Mouse (Mus musculus): ENCODE data around the gene Olfr229. TPM values are rescaled to one million over a fixed set of nuclear protein-coding genes. Genes with fewer than 3 reads are reported as not detected.
"Not testable (repeated sequence)": the region's sequence is repeated elsewhere in the genome, so short reads cannot be mapped to it uniquely, and the experiment has no call there.

Olfr229 gene
- polyA plus RNA-seq, 1 experiment from 2014 or later: not detected

GRCm38 (mm10) chr9:39937201-39937600 is 30.1 kb downstream of the Olfr229 start, which contains the start of gene Olfr974:
Gene Olfr974, plus strand, starts transcription at chr9:39937501.
- Histone ChIP-seq H3K27me3 (ENCODE audit: control insufficient read depth, insufficient read depth, low read length) (no peaks in the 10 kb centered on the region), H3K4me3 (ENCODE audit: low read depth, low read length) (no peak within 1 kb of the TSS), H3K4me2 (replicated peaks; ENCODE audit: low read depth, low read length) (no peak within 1 kb of the TSS), H3K36me3 (ENCODE audit: control insufficient read depth, insufficient read depth, low read length) (no peaks in the 10 kb centered on the region), H3K4me1 (replicated peaks; ENCODE audit: control insufficient read depth, insufficient read depth, low read length) (no peaks in the 10 kb centered on the region), H3K9me3 (ENCODE audit: control insufficient read depth, low read length) (no peaks in the 10 kb centered on the region), H3K27ac (ENCODE audit: low read depth, low read length) (no peak within 1 kb of the TSS), H3K9ac (ENCODE audit: low read depth, low read length) (no peak within 1 kb of the TSS)
- 70% methylated on average over 1 of the region's 1 CpGs for WGBS
- no peak for DNase-seq (ENCODE audit: low spot score)
- ATAC-seq (ENCODE audit: low FRiP score): no peak

DNA sequence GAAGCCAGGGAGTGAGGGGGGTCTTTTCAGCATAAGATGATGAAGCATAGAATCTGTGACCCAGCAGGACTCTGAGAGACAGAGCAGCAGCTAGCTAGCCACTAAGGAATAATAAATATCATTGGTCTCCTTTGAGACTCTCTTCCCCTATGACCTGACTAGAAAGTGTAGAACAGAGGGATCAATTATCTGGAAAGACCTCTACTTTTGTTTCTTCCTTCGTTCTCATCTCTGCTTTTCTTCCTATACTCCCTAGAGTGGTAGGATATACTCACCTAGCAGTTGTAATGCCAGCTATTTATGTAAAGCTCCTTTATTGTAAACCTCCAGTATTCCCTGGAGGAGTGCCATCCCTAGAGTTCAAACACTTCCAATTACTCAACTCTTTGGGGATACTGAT is 44.8 kb downstream of the Olfr229 start, which contains the start of gene Olfr975:
Gene Olfr975 (minus strand): TSS at position 101 of the 400 bp plus-strand sequence.
- Histone ChIP-seq H3K36me3 (ENCODE audit: control insufficient read depth, insufficient read depth, low read length) (no peaks in the 10 kb centered on the region), H3K4me1 (replicated peaks; ENCODE audit: control insufficient read depth, insufficient read depth, low read length) (no peaks in the 10 kb centered on the region), H3K9me3 (ENCODE audit: control insufficient read depth, low read length) (no peaks in the 10 kb centered on the region), H3K4me2 (replicated peaks; ENCODE audit: low read depth, low read length) (no peak within 1 kb of the TSS), H3K27ac (ENCODE audit: low read depth, low read length) (no peak within 1 kb of the TSS), H3K27me3 (ENCODE audit: control insufficient read depth, insufficient read depth, low read length) (no peaks in the 10 kb centered on the region), H3K9ac (ENCODE audit: low read depth, low read length) (no peak within 1 kb of the TSS), H3K4me3 (ENCODE audit: low read depth, low read length) (no peak within 1 kb of the TSS)
- ATAC-seq (ENCODE audit: low FRiP score): no peak
- no peak for DNase-seq (ENCODE audit: low spot score)
- WGBS: 73% methylated on average over 1 of the region's 1 CpGs

DNA sequence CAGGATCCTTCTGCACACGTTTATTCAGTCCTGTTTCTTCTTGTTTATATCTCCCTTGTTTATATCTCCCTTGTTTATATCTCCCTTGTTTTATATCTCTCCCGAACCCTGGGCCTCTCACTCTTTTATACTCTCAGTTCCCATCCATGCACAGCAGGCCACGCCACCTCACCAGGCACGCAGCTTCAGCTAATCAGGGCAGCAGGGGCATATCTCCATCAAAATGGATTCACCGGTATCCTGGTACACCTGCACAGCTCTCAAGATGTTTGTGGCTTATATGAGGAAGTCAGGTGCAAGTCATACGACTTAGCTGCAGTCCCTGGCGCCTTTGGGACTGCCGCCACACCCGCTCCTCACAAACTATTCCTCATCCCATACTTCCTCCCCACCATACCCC is 53.9 kb downstream of the Olfr229 start, which contains the start of gene Olfr976:
Gene Olfr976 (minus strand): TSS at position 101 of the 400 bp plus-strand sequence.
- DNase-seq (ENCODE audit: low spot score); H3K4me1 ChIP-seq (replicated peaks; ENCODE audit: control insufficient read depth, insufficient read depth, low read length); ATAC-seq (ENCODE audit: low FRiP score); H3K4me2 ChIP-seq (replicated peaks; ENCODE audit: low read depth, low read length); H3K27me3 ChIP-seq (ENCODE audit: control insufficient read depth, insufficient read depth, low read length); H3K9ac ChIP-seq (ENCODE audit: low read depth, low read length); H3K9me3 ChIP-seq (ENCODE audit: control insufficient read depth, low read length); H3K4me3 ChIP-seq (ENCODE audit: low read depth, low read length); H3K27ac ChIP-seq (ENCODE audit: low read depth, low read length); H3K36me3 ChIP-seq (ENCODE audit: control insufficient read depth, insufficient read depth, low read length): not testable (repeated sequence)
- 80% methylated on average over 5 of the region's 9 CpGs for WGBS

Other genes with a start within 250 kb of the Olfr229 start
- gene Olfr963, start 240.1 kb upstream of the Olfr229 start, polyA plus RNA-seq (2014; fragmentation: Nextera tagmentation; extraction: Ambion mirVana): not detected in 2 replicates
- not detected in 2 replicates for gene Olfr149, start 200.2 kb upstream of the Olfr229 start, polyA plus RNA-seq (2014; fragmentation: Nextera tagmentation; extraction: Ambion mirVana)
- gene Olfr965, start 196.0 kb upstream of the Olfr229 start, polyA plus RNA-seq (2014; fragmentation: Nextera tagmentation; extraction: Ambion mirVana): not detected in 2 replicates
- not detected in 2 replicates for gene Olfr150, start 176.4 kb upstream of the Olfr229 start, polyA plus RNA-seq (2014; fragmentation: Nextera tagmentation; extraction: Ambion mirVana)
- not detected in 2 replicates for gene Olfr967, start 161.1 kb upstream of the Olfr229 start, polyA plus RNA-seq (2014; fragmentation: Nextera tagmentation; extraction: Ambion mirVana)
- not detected in 2 replicates for gene Olfr968, start 124.1 kb upstream of the Olfr229 start, polyA plus RNA-seq (2014; fragmentation: Nextera tagmentation; extraction: Ambion mirVana)
- not detected in 2 replicates for gene Olfr969, start 116.4 kb upstream of the Olfr229 start, polyA plus RNA-seq (2014; fragmentation: Nextera tagmentation; extraction: Ambion mirVana)
- not detected in 2 replicates for gene Olfr970, start 98.5 kb upstream of the Olfr229 start, polyA plus RNA-seq (2014; fragmentation: Nextera tagmentation; extraction: Ambion mirVana)
- not detected in 2 replicates for gene Olfr971, start 70.5 kb upstream of the Olfr229 start, polyA plus RNA-seq (2014; fragmentation: Nextera tagmentation; extraction: Ambion mirVana)
- gene Olfr972, start 40.9 kb upstream of the Olfr229 start, polyA plus RNA-seq (2014; fragmentation: Nextera tagmentation; extraction: Ambion mirVana): not detected in 2 replicates
- gene Olfr974, start 30.2 kb downstream of the Olfr229 start, polyA plus RNA-seq (2014; fragmentation: Nextera tagmentation; extraction: Ambion mirVana): not detected in 2 replicates
- gene Olfr975, start 44.7 kb downstream of the Olfr229 start, polyA plus RNA-seq (2014; fragmentation: Nextera tagmentation; extraction: Ambion mirVana): not detected in 2 replicates
- not detected in 2 replicates for gene Olfr976, start 53.8 kb downstream of the Olfr229 start, polyA plus RNA-seq (2014; fragmentation: Nextera tagmentation; extraction: Ambion mirVana)
- not detected in 2 replicates for gene Olfr978, start 84.8 kb downstream of the Olfr229 start, polyA plus RNA-seq (2014; fragmentation: Nextera tagmentation; extraction: Ambion mirVana)
- not detected in 2 replicates for gene Olfr979, start 96.1 kb downstream of the Olfr229 start, polyA plus RNA-seq (2014; fragmentation: Nextera tagmentation; extraction: Ambion mirVana)
- gene Olfr980, start 102.2 kb downstream of the Olfr229 start, polyA plus RNA-seq (2014; fragmentation: Nextera tagmentation; extraction: Ambion mirVana): not detected in 2 replicates
- not detected in 2 replicates for gene Olfr981, start 114.1 kb downstream of the Olfr229 start, polyA plus RNA-seq (2014; fragmentation: Nextera tagmentation; extraction: Ambion mirVana)
- gene Olfr982, start 166.5 kb downstream of the Olfr229 start, polyA plus RNA-seq (2014; fragmentation: Nextera tagmentation; extraction: Ambion mirVana): not detected in 2 replicates
- gene Olfr983, start 186.3 kb downstream of the Olfr229 start, polyA plus RNA-seq (2014; fragmentation: Nextera tagmentation; extraction: Ambion mirVana): not detected in 2 replicates
- gene Olfr984, start 206.9 kb downstream of the Olfr229 start, polyA plus RNA-seq (2014; fragmentation: Nextera tagmentation; extraction: Ambion mirVana): not detected in 2 replicates
- gene Olfr985, start 222.8 kb downstream of the Olfr229 start, polyA plus RNA-seq (2014; fragmentation: Nextera tagmentation; extraction: Ambion mirVana): not detected in 2 replicates
- gene Tmem225, start 240.8 kb downstream of the Olfr229 start, polyA plus RNA-seq (2014; fragmentation: Nextera tagmentation; extraction: Ambion mirVana): not detected in 2 replicates

All from hindbrain, embryonic 11.5 days (tissue).